Mouse (Mus musculus): Measurements from ENCODE around the gene Fam207a. TPM values are rescaled to one million over a fixed set of nuclear protein-coding genes. Genes with fewer than 3 reads are reported as not detected.

Fam207a gene
- polyA plus RNA-seq, 1 experiment = 39.0 TPM

DNA sequence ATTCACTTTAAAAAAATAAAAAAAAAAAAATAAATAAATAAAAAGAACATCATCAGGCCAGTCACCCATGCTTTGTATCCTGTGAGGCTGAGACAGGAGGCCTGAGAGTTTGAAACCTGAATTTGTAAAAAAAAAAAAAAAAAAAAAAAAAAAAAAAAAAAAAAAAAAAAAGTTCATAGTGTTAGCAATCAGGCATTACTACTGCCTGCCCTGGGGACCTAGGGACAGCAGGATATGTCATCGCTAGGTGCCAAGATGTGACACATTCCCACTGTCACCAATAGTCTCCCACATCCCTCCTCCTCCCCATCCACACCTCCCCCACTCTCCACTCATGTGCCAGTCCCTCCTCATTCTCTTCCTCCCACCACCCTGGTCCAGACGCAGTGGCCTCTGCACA, 10.9 kb upstream of the Fam207a start:
- H3K4me1 ChIP-seq (ENCODE audit: control insufficient read depth, insufficient read depth, low read length) = no peaks in the 10 kb centered on the region
- no peak for DNase-seq
- H3K4me3 ChIP-seq (replicated peaks; ENCODE audit: insufficient read depth, low read depth, low read length) = no peak overlapping the region
- whole genome bisulfite sequencing = 73% methylated on average over 2 of the region's 2 CpGs
- no peak for TF ChIP-seq POLR2A (IDR thresholded peaks at IDR 0.05; ENCODE audit: borderline replicate concordance, insufficient read depth, low read length)
- TF ChIP-seq CTCF (IDR thresholded peaks at IDR 0.05; ENCODE audit: borderline replicate concordance, insufficient read depth, low read depth, low read length) = no peak
- no peaks in the 10 kb centered on the region for H3K27me3 ChIP-seq (ENCODE audit: control insufficient read depth, insufficient read depth, low read length)
- no peak overlapping the region for H3K27ac ChIP-seq (ENCODE audit: insufficient read depth, low read length)

DNA sequence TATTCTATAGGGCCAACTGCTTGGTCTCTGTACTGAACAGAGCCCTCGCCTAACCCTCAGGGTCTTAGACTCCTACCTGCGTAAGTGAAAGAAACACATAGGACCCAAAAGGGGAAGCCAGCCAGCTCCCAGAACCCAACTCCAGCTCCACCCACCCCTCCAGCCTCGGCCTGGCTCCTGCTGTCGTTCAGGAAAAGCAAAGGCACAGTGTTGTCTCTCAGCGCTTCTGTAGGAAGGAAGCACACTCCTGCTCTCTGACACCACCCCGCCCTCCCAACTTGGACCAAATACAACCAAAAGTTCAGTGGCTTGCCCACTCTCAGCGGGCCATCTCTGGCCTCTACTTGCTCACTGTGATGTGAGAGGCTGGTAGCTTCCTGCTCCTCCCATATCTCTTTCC, 7.7 kb upstream of the Fam207a start:
- TF ChIP-seq POLR2A (IDR thresholded peaks at IDR 0.05; ENCODE audit: borderline replicate concordance, insufficient read depth, low read length) = no peak
- TF ChIP-seq CTCF (IDR thresholded peaks at IDR 0.05; ENCODE audit: borderline replicate concordance, insufficient read depth, low read depth, low read length) = no peak
- no peaks in the 10 kb centered on the region for H3K4me1 ChIP-seq (ENCODE audit: control insufficient read depth, insufficient read depth, low read length)
- no peaks in the 10 kb centered on the region for H3K27me3 ChIP-seq (ENCODE audit: control insufficient read depth, insufficient read depth, low read length)
- no peak overlapping the region for H3K4me3 ChIP-seq (replicated peaks; ENCODE audit: insufficient read depth, low read depth, low read length)
- H3K27ac ChIP-seq (ENCODE audit: insufficient read depth, low read length) = no peak overlapping the region
- DNase-seq = no peak
- WGBS = 75% methylated on average over 7 of the region's 7 CpGs

DNA sequence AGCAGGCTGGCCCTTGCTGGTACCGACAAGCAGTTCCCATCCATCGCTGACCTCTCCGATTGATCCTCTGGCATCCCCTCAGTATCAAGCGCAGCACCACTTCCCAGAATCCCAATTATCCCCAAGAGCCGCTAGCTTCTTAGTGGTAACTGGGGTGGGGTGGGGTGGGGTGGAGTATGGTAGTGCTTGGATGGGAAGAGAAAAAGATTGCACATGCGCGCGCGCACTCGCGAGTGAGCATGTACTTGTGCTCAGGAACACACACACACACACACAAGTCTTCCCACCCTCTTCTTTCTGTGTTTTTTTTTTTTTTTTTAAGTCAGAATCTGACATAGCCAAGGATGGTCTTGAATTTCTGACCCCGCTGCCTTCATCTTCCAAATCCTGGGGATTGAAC, 7.2 kb upstream of the Fam207a start:
- Histone ChIP-seq H3K4me3 (replicated peaks; ENCODE audit: insufficient read depth, low read depth, low read length) (no peak overlapping the region), H3K27ac (ENCODE audit: insufficient read depth, low read length) (no peak overlapping the region), H3K27me3 (ENCODE audit: control insufficient read depth, insufficient read depth, low read length) (no peaks in the 10 kb centered on the region), H3K4me1 (ENCODE audit: control insufficient read depth, insufficient read depth, low read length) (no peaks in the 10 kb centered on the region)
- TF ChIP-seq CTCF (IDR thresholded peaks at IDR 0.05; ENCODE audit: borderline replicate concordance, insufficient read depth, low read depth, low read length) = no peak
- TF ChIP-seq POLR2A (IDR thresholded peaks at IDR 0.05; ENCODE audit: borderline replicate concordance, insufficient read depth, low read length) = no peak
- WGBS = 61% methylated on average over 12 of the region's 12 CpGs
- DNase-seq = no peak

DNA sequence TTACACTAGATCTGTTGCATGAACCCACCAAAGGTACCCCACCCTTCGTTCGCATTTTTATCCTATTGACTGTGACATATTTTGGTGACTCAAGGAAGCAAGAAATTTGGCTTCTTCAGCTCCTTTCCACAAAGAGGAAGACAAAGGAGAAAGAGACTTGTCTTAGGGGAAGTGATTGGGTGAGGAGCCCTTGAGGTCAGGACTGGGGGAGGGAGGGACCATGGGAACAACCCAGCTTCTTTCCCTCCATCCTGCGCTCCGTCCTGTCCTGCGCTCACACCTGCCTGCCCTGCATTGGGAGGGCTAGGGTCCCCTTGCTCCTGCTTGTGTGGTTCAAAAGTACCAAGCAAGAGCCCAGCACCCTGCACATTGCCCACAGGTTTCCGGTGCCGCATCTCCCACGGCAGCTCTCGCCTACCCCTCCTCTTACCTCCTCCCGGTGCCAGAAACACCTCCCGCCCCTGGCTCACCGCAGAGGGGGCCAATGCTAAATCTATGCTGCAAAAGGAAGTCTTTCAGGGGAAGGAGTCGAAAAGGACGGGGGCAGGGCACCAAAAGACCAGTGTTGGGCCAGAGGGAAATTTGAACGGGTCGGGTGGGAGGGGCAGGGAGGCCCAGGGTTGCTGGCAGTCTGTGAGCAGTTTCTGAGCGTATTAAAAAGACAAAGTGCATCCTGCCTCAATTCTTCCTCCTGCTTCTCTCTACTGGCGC, 6.6 kb upstream of the Fam207a start:
- 28% methylated on average over 18 of the region's 18 CpGs for WGBS
- no peak for TF ChIP-seq CTCF (IDR thresholded peaks at IDR 0.05; ENCODE audit: borderline replicate concordance, insufficient read depth, low read depth, low read length)
- no peak for TF ChIP-seq POLR2A (IDR thresholded peaks at IDR 0.05; ENCODE audit: borderline replicate concordance, insufficient read depth, low read length)
- H3K4me3 ChIP-seq (replicated peaks; ENCODE audit: insufficient read depth, low read depth, low read length) = no peak overlapping the region
- DNase-seq = no peak
- H3K27me3 ChIP-seq (ENCODE audit: control insufficient read depth, insufficient read depth, low read length) = no peaks in the 10 kb centered on the region
- no peaks in the 10 kb centered on the region for H3K4me1 ChIP-seq (ENCODE audit: control insufficient read depth, insufficient read depth, low read length)
- H3K27ac ChIP-seq (ENCODE audit: insufficient read depth, low read length) = no peak overlapping the region

DNA sequence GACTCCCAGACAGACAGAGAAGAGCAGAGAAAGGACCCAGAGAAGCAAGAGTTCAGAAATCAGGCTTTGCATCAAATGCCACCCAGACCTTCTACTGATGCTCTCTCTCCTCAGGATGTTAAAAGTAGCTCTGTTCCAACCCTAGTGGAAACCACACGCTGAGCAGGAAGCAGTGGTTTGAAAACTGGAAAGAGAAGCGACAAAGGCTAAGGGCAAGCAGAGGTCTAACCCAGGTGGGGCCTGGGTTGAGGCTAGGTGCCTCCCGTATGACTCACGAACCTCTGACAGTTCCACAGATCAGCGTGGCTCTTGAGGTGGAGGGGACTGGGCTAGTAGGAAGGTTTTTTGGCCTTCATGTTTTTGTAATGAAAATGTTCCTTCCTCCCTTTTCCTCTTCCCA, 4.9 kb upstream of the Fam207a start:
- peaks cover 5% of the 10 kb centered on the region; the same call in 1 of the 2 replicates for H3K4me1 ChIP-seq (ENCODE audit: control insufficient read depth, insufficient read depth, low read length)
- H3K27me3 ChIP-seq (ENCODE audit: control insufficient read depth, insufficient read depth, low read length) = no peaks in the 10 kb centered on the region
- H3K4me3 ChIP-seq (replicated peaks; ENCODE audit: insufficient read depth, low read depth, low read length) = no peak overlapping the region
- H3K27ac ChIP-seq (ENCODE audit: insufficient read depth, low read length) = no peak overlapping the region
- TF ChIP-seq POLR2A (IDR thresholded peaks at IDR 0.05; ENCODE audit: borderline replicate concordance, insufficient read depth, low read length) = no peak
- TF ChIP-seq CTCF (IDR thresholded peaks at IDR 0.05; ENCODE audit: borderline replicate concordance, insufficient read depth, low read depth, low read length) = no peak
- WGBS = 85% methylated on average over 5 of the region's 5 CpGs
- DNase-seq = no peak

DNA sequence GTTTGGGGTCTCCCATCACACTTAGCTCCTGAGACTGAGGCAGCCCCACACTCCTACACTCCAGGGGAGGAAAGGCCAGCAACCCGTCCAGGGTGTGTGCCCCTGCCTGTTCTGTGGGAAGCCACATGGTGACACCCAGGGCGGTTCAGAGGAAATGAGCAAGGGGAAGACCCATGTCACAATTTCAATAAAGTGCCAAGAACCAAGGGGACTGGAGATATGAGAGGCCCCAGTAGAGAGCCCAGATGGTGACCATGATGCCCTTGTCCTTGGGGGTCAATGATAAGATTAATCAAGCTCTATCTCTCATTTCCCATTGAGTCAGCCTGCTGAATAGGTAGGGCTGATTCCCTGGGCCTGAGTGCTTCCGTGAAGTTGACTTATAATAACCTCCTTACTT, 3.6 kb upstream of the Fam207a start:
- no peak for DNase-seq
- peaks cover 9% of the 10 kb centered on the region; the same call in 1 of the 2 replicates for H3K4me1 ChIP-seq (ENCODE audit: control insufficient read depth, insufficient read depth, low read length)
- TF ChIP-seq POLR2A (IDR thresholded peaks at IDR 0.05; ENCODE audit: borderline replicate concordance, insufficient read depth, low read length) (no peak), CTCF (IDR thresholded peaks at IDR 0.05; ENCODE audit: borderline replicate concordance, insufficient read depth, low read depth, low read length) (no peak)
- H3K4me3 ChIP-seq (replicated peaks; ENCODE audit: insufficient read depth, low read depth, low read length) = no peak overlapping the region
- no peak overlapping the region for H3K27ac ChIP-seq (ENCODE audit: insufficient read depth, low read length)
- no peaks in the 10 kb centered on the region for H3K27me3 ChIP-seq (ENCODE audit: control insufficient read depth, insufficient read depth, low read length)
- WGBS = 88% methylated on average over 3 of the region's 3 CpGs

DNA sequence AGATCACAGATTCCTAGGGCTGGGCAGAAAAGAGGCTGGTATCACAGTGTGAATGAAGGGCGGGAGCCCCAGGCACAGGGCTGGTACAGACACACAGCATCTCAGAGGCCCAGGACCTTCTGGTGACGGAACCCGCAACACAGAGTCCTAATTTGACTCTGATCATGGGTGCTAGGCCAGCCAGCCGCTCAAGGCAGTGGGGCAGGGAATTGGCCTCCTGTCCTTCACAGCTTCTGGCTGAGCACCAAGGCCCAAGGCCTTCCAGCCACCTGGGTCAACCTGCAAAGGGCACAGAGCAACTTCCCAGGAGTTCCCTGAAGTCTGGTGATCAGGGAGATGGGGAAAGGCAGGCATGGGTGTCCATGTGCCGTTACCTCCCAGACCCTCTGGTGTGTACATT, 2.2 kb upstream of the Fam207a start:
- WGBS = 84% methylated on average over 5 of the region's 5 CpGs
- H3K4me1 ChIP-seq (ENCODE audit: control insufficient read depth, insufficient read depth, low read length) = peaks cover 11% of the 10 kb centered on the region; the same call in 1 of the 2 replicates
- H3K27me3 ChIP-seq (ENCODE audit: control insufficient read depth, insufficient read depth, low read length) = no peaks in the 10 kb centered on the region
- no peak overlapping the region for H3K4me3 ChIP-seq (replicated peaks; ENCODE audit: insufficient read depth, low read depth, low read length)
- H3K27ac ChIP-seq (ENCODE audit: insufficient read depth, low read length) = no peak overlapping the region
- no peak for DNase-seq
- no peak for TF ChIP-seq POLR2A (IDR thresholded peaks at IDR 0.05; ENCODE audit: borderline replicate concordance, insufficient read depth, low read length)
- no peak for TF ChIP-seq CTCF (IDR thresholded peaks at IDR 0.05; ENCODE audit: borderline replicate concordance, insufficient read depth, low read depth, low read length)

DNA sequence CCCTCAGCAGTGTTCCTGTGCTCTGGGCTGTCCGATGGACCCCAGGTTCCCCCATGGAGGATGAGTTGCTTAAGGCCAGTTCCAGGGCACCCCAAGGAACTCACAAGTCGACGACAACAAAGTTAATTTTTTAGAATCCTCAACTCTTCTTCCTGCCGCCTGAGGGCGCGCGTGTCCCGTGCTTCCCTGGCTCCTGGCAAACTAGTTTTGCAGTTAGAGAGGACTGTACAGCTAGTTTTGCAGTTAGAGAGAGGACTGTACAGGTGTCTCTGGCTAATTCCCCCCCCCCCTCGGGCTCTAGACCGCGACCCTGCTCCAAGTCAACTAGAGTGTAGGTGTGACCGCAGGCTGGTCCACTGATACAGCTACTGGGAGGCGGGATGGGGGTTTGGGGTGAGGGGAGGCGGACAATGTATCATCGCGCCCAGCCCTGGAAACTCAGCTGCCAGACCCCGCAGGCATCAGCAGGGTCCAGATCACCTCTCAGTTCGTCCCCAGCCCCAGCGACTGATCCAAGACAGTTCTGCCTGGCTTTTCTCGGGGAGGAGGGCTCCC, 1.6 kb upstream of the Fam207a start:
- H3K4me1 ChIP-seq (ENCODE audit: control insufficient read depth, insufficient read depth, low read length) = peaks cover 11% of the 10 kb centered on the region; the same call in 1 of the 2 replicates
- no peaks in the 10 kb centered on the region for H3K27me3 ChIP-seq (ENCODE audit: control insufficient read depth, insufficient read depth, low read length)
- no peak overlapping the region for H3K4me3 ChIP-seq (replicated peaks; ENCODE audit: insufficient read depth, low read depth, low read length)
- DNase-seq = peak; percentile 69 to 73
- WGBS = 20% methylated on average over 20 of the region's 20 CpGs
- peak; percentile 95 for TF ChIP-seq CTCF (IDR thresholded peaks at IDR 0.05; ENCODE audit: borderline replicate concordance, insufficient read depth, low read depth, low read length)
- no peak for TF ChIP-seq POLR2A (IDR thresholded peaks at IDR 0.05; ENCODE audit: borderline replicate concordance, insufficient read depth, low read length)
- no peak overlapping the region for H3K27ac ChIP-seq (ENCODE audit: insufficient read depth, low read length)

All from cerebellum, adult 2 months (tissue).